Mouse (Mus musculus) kidney, adult 2 months (tissue): ENCODE measurements around the gene Wdr81.

Experiments
- CTCF ChIP-seq: fragments of 200-500 bp; conservative IDR thresholded peaks from 2 replicates; pipeline ENCODE4 v1.5.1; 2011; ENCODE audit warnings: low read depth, mild to moderate bottlenecking, control low read depth, low read length, moderate library complexity, mixed read lengths; ENCODE audit not compliant: insufficient read depth, insufficient read length
- POLR2A ChIP-seq: fragments of 200-500 bp; IDR thresholded peaks from one replicate; pipeline ENCODE4 v1.6.1; 2011; ENCODE audit warnings: low read depth, low read length, control low read depth

DNA sequence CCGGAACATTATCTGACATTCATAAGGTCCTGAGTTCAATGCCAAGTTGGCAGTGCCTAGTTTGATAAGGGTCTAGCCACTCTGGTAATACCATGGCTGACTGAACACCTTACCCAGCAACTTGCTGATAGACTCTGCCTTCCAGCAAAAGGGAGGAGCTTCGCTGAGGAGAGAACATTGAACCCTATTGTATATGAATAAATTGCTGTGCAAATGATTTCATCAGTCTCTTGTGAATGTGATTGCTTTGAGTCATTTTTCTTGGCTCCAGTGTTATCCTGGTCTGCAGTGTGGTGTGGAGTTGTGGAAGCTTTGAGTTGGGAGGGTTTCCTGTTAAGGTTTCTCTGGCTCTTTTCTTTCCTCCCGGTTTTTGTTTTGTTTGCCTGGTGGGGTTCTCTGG is 16.2 kb upstream of the Wdr81 start:
- TF ChIP-seq CTCF: no peak
- TF ChIP-seq POLR2A: no peak
